Mouse (Mus musculus) thymus, postnatal 36 days (tissue): ENCODE data around the gene Edf1.
A peak's percentile ranks its signal among the peaks of the same experiment; 100 is the strongest.
"Not testable (repeated sequence)": the region's sequence is repeated elsewhere in the genome, so short reads cannot be mapped to it uniquely, and the experiment has no call there.

Source experiments
- DNase-seq, 2 experiments: peaks; one replicate each; pipeline ENCODE4 v3.0.0; 2022; ENCODE audit warnings: mixed read lengths in 2 of 2

Edf1 gene

GRCm38 (mm10) chr2:25557221-25557963 lies at the start of gene Edf1:
Gene Edf1 (plus strand): TSS chr2:25557847.
- peak; percentile 92 to 95 for DNase-seq

- no peak for DNase-seq
These were observed 47.7 kb upstream of the Edf1 start for GRCm38 (mm10) chr2:25509912-25510311.

- DNase-seq, result no peak
These were observed 30.9 kb upstream of the Edf1 start for GRCm38 (mm10) chr2:25526510-25527302.

GRCm38 (mm10) chr2:25533707-25534106 lies 23.9 kb upstream of the Edf1 start:
- no peak for DNase-seq

- DNase-seq, result peak; percentile 31 to 36
These were observed 23.3 kb upstream of the Edf1 start for GRCm38 (mm10) chr2:25534178-25534865.

- DNase-seq, result no peak
These were observed 22.8 kb upstream of the Edf1 start for GRCm38 (mm10) chr2:25534866-25535182.

GRCm38 (mm10) chr2:25536531-25536930 lies 21.1 kb upstream of the Edf1 start:
- no peak for DNase-seq

- DNase-seq, result no peak
These were observed 17.1 kb upstream of the Edf1 start for GRCm38 (mm10) chr2:25540541-25540948.

GRCm38 (mm10) chr2:25541644-25542367 lies 15.8 kb upstream of the Edf1 start:
- no peak for DNase-seq

- no peak for DNase-seq
These were observed 11.4 kb upstream of the Edf1 start for GRCm38 (mm10) chr2:25545996-25546810.

- DNase-seq, result peak; percentile 98 to 99
These were observed 10.7 kb upstream of the Edf1 start, which contains the start of gene Traf2 for GRCm38 (mm10) chr2:25546811-25547491. Gene Traf2 (minus strand): TSS chr2:25546940.

- DNase-seq, result peak; percentile 72 to 86
These were observed 8.3 kb upstream of the Edf1 start for GRCm38 (mm10) chr2:25549021-25549991.

GRCm38 (mm10) chr2:25551186-25551585 lies 6.5 kb upstream of the Edf1 start:
- peak; percentile 64 to 67 for DNase-seq

GRCm38 (mm10) chr2:25553171-25553786 lies 4.4 kb upstream of the Edf1 start:
- DNase-seq, result not testable (repeated sequence)

- not testable (repeated sequence) for DNase-seq
These were observed 2.2 kb upstream of the Edf1 start for GRCm38 (mm10) chr2:25555479-25555878.

GRCm38 (mm10) chr2:25556296-25556695 lies 1.4 kb upstream of the Edf1 start:
- DNase-seq, result no peak

GRCm38 (mm10) chr2:25557964-25558360 lies 315 bp downstream of the Edf1 start:
- DNase-seq, result no peak

- no peak for DNase-seq
These were observed 1.1 kb downstream of the Edf1 start for GRCm38 (mm10) chr2:25558774-25559173.

- no peak for DNase-seq
These were observed 2.9 kb downstream of the Edf1 start for GRCm38 (mm10) chr2:25560551-25560950.

GRCm38 (mm10) chr2:25561946-25562345 lies 4.3 kb downstream of the Edf1 start:
- no peak for DNase-seq
